Mouse (Mus musculus): ENCODE measurements at regions not wholly inside any gene's neighbourhood (a gene's known extent, or its start where the extent isn't known, plus 50 kb on each side); places are given as distances from the start of the nearest gene placed in this dataset.

DNA sequence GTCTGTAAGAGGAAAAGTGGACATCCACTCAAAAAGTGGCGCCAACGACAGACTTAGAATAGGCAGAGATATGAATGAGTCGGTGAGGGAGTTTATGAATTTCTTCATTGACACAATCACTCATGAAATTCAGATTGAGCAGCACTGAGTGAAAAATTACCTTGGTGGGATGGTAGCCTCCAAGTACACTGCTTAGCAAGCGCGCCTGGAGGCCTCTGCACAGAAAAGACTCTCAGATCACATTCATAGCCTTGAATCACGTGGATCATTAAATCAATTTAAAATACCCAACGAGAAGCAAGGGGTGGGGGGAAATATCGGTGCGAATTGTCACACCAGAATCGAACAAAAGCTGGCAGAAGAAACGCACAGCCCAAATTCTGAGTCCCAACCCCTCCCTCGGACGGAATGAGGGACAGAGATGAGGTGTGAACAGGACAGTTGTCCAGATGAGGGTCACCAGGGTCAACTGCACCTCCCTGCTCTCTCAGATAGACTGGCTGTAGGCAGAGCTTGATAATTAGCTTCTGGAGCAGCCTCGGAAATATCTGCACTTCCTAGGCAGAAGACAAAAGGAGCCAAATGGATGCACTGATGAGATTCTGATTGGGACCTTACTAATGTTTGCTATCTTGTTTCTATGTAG lies 113.5 kb upstream of the Cdkn3 start:
- no peak for DNase-seq (ENCODE audit: low spot score in 2 of 2)
- intact Hi-C loops (cut with DNase I), result no loop called here

DNA sequence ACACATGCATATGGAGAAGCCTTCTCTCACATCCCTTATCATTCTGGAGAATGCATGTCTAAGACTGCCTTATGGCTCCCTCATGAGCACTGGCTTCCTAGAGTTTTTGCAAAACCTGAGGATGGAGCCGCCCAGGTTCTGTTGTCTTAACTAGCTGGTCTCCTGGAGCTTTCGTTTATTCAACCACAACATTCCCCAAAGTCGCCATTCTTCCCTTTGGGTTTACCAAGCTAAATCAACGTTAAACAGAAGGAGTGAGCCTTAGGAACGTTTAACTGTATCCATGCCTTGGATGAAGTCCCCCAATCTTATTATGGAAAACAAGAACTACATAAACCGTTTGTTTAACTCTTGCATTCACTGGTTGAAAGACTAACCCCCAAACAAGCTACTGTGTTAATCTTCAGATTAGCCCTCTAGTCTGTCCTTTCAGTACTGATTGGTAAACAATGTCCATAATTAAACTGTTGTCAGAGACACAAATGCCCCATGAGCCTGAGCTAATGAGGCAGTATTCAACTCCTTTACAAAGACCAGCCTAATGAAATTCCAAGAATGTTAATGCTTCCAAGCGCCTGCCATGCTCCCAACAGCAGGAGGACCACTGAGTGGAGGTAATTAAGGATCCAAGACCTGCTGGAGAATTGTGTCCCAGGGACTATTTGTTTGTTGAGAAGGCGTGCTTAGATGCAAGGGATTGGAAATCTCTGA lies 121.1 kb upstream of the Cdkn3 start:
- intact Hi-C loops (cut with DNase I), result no loop called here
- DNase-seq (ENCODE audit: low spot score in 2 of 2), result no peak

DNA sequence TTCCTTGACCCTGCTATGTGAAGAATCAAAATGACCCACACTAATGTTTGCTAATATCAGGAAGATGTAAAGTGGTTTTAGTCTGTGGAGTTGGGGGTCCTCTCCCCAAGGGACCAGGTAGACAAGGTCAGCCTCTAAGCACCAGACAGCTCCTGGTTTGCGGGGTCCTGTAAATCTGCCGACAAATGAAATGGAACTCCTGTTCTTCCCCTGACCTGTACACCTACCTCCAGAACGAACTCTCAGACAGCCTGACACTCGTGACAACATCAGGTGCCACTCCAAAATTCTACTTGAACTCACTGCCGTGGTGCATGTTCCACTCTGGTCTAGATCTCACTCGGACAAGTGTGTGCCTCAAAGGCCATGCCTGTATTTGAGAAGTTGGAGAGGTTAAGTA lies 121.8 kb upstream of the Cdkn3 start:
- DNase-seq (ENCODE audit: low spot score in 2 of 2), result no peak
- intact Hi-C loops (cut with DNase I), result no loop called here

DNA sequence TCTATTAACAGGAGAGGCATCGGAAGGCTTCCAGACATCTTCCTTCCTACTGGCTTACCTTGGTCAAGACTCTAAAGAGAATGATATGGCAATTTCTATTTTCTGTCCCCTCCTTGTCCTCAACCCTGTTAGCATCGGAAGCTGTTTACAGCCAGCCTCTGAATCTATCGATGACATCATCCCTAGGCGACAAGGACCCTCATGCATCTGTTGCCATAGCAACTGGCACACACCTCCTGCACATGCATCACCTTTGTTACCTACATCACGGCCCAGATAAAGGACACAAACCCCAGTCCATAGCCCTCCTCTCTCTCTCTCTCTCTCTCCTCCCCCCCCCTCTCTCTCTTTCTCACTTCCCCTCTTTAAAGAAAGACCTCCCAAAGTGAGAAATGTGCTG lies 123.1 kb upstream of the Cdkn3 start:
- intact Hi-C loops (cut with DNase I), result no loop called here

DNA sequence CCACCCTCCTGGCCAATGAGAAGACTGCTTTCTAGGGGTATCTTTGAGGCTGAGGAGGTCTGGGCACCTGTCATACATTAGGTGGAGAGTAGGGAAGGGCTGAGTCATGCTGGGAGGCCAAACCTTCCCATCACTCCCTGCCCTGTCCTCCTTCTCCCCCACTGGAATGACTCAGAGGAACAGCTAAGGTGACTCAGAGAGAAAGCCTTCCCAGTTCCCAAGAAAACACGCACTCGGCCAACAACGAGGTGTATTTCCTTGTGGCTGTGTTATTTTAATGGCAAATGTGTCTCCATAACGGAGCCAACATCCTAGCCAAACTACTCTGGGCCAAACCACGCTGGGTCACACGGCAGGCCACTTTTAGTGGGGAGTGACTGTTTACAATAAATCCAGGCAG lies 124.0 kb upstream of the Cdkn3 start:
- DNase-seq (ENCODE audit: low spot score in 2 of 2), result peak in 1 of 2 experiments; percentile 38
- intact Hi-C loops (cut with DNase I), result no loop called here

More for the DNA sequence above, 123.1 kb upstream of the Cdkn3 start:
- DNase-seq (ENCODE audit: low spot score in 2 of 2), result no peak

DNA sequence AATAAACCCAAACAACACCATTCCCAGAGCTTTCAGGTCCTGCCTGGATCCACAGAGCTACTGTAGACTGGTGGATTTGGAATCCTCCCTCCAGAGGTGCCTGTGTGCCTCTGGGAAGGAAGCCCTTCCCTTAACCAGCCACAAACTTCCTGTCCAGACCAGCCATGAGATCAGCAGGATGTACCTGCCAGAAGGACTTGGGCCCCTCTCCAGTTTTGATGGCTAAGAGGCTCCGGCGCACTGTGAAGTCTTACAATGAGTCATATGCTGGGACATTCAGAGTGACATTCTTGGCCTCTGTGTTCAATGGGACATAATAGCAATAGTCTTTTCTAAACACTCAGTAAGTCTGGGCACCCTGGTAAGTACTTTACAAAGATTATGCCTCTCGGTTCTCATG lies 125.0 kb upstream of the Cdkn3 start:
- intact Hi-C loops (cut with DNase I), result no loop called here

DNA sequence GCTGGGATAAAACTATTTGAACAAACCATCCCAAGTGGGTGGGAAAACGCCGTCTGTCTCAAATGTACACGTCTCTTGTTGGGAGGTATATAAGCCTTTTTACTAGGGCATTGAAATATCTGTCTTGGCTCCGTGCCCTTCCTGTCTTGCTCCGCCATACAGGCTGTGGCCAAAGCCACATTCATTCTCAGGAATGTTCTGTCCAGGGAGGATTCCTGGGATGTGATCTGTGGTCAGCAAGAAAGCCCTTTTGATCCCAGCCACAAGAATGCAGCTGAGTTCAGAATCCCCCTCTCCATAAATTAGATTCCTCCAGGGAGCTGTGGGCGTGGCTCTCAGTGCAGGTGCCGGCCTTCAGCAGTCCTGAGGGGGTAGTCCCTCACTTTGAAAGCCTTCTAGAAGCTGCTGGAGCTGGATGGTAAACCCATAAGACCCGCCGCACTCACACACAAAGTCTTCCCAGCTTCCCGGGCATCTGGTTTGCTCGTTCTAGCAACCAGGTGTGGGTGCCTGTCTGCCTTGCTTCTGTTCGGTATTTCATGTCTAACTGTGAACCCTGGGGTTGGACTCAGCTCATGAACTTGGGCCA lies 125.6 kb upstream of the Cdkn3 start:
- intact Hi-C loops (cut with DNase I), result no loop called here
- DNase-seq (ENCODE audit: low spot score in 2 of 2), result no peak

More for the DNA sequence above, 125.0 kb upstream of the Cdkn3 start:
- no peak for DNase-seq (ENCODE audit: low spot score in 2 of 2)

DNA sequence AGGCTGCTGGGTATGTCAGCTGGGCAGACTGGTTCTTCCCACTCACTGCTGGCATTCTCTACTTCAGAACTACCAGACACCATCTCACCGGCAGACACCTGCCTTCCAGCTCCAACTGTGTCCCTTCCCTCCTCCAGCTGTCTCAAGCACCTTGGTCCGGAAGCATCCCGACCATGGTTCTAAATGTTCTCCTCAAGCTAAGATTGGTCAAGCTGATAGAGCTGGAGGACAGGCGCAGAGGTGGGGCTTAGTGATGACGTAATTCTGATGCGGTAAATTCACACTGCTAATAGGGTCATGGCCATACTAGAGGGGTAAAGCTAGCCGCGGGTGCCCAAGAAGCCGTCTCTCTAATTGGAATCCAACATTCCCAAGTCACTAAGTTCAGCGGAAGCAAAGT lies 126.1 kb upstream of the Cdkn3 start:
- no peak for DNase-seq (ENCODE audit: low spot score in 2 of 2)
- intact Hi-C loops (cut with DNase I), result no loop called here

DNA sequence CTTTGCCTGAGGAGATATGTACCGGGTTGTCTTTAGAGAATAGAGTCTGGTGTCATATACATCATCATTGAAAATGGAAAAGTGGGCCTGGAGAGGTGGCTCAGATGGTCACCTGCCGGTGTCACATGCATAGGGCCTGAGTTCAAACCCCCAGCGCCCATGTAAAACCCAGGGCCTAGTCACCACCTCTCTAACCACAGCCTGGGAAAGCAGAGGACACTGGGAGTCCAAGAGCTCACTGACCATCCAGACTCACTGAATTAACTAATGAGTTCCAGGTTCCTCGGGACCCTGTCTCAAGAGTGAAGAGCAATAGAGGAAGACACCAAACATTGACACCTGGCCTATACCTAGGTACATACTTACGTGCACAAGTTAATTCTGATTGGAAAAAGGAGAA lies 132.7 kb upstream of the Cdkn3 start:
- intact Hi-C loops (cut with DNase I), result no loop called here
- DNase-seq (ENCODE audit: low spot score in 2 of 2), result no peak

DNA sequence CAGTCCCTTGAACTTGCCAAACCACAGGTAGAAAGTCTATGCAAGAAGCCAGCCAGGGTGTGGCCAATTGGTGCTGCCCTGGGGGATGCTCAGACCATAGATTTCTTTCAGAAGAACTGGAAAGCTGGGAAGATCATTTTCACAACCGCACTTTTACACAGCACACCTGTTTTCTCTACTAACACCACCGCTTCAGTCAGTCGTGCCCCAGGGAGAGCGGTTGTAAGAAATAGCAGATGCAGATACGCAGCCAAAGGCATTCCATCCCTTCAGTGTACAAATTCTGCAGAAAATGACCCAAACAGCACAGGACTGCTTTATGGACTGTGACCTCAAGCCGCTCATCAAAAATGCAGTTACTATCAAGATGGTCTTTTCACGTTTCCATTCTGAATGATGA lies 134.6 kb upstream of the Cdkn3 start:
- intact Hi-C loops (cut with DNase I), result no loop called here
- DNase-seq (ENCODE audit: low spot score in 2 of 2), result no peak

DNA sequence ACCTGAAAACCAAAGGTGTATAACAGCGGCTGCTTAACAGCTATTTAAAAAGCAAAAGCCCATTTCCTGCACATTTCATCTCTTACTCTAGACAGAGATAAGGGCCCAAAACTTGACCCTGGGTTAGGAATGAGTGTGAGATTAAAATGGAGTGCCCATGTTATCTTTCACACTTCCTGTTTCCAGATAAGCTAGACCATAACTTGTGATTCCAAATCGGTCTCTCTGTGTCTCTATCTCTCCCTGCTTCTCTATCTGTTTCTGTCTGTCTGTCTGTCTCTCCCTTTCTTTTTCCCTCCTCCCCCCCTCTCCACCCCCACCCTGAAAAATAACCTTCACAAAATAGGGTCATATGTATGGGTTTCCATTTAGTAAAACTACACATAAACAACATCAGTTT lies 136.7 kb upstream of the Cdkn3 start:
- DNase-seq (ENCODE audit: low spot score in 2 of 2), result no peak
- intact Hi-C loops (cut with DNase I), result no loop called here

DNA sequence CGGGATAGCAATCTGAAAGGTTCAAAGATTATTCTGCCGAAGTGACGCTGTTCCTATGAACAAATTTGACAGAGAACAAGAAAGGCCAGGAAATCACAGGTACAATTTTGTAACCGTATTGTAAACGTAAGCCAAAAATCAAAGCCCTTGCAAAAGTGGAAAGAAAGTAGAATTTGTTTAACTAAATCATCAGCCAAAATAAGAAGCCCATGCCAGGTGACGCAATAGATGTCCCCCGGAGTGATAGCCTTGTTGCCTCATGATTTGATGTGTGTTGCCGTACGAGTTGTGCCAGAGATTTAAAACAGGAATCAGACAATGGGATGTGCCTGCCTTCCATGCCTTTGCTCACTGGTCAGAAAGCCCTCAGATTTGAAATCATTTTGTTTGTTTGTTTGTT lies 144.3 kb upstream of the Cdkn3 start:
- intact Hi-C loops (cut with DNase I), result no loop called here
- no peak for DNase-seq (ENCODE audit: low spot score in 2 of 2)

DNA sequence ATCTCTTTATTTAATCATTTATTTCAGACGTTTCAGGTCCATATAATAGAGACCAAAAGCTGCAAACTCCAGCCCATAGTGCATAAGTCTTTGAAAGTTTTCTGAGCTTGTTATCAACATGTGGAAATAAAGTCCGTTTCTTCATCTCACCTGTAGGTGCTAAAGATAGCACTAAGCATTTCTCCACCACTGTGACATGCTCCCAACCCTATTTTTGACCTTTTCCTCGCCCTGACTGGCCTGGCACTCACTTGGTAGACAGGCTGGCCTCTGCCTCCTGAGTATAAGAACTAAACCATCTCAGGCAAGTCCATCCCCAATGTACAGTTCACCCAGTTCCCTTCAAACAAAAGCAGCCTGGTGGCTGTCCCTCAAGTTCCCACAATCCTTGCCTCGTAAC lies 145.4 kb upstream of the Cdkn3 start:
- intact Hi-C loops (cut with DNase I), result no loop called here
- DNase-seq (ENCODE audit: low spot score in 2 of 2), result no peak

DNA sequence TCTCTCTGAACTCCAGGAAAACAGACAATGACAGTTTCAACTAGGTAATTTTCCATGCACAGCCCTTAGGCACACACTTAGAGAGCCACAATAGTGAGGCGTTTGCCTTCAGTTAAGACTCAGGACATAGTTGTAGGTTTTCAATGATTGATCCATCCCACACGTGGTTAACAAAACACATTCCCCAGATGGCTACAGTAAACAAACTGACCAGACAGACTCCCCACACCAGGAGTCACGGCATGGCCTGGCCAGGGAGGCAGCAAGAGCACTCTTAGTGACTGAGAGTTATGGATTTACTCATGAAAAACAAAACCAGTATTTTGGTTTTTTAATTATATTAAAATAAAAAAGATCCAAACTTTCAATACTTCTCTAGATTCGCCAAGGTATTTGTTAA lies 146.6 kb upstream of the Cdkn3 start:
- DNase-seq (ENCODE audit: low spot score in 2 of 2), result no peak
- intact Hi-C loops (cut with DNase I), result no loop called here

DNA sequence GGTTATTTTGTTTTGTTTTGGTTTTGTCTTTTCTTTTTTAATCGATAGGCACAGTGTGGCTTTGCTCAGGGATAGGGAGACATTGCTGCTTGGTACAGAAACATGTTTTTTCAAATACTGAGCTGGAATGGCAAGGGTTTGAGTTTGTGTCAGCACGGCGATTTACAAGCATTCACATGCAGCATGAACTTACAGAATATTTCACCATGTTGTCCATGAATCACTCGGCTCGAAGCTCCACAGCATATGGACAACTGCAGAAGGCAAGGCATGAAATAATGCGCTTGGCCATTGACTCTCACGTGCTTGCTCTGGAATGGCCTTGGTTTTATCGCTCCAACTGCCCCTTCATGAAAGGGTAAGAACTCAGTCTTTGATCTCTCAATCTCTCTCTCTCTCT lies 147.1 kb upstream of the Cdkn3 start:
- intact Hi-C loops (cut with DNase I), result no loop called here

DNA sequence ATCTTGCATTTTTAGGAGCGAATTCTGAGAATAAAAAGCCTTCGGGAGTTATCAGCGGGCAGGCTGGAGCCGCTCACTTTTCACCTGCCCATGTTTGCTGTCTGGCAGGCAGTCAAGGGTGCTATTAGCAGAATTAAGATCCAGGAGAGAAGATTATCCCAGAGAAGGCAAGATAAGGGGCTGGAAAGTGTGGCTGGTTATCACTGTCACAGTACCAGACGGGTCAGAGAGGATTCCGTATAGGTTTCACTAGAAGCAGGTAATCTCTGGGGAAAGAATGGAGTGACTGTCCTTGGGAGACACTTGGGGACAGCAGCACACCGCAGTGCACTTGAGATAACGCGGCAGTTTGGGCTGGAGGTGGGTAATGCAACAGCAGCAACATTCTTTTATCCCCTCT lies 147.8 kb upstream of the Cdkn3 start:
- intact Hi-C loops (cut with DNase I), result no loop called here
- DNase-seq (ENCODE audit: low spot score in 2 of 2), result no peak

More for the DNA sequence above, 147.1 kb upstream of the Cdkn3 start:
- no peak for DNase-seq (ENCODE audit: low spot score in 2 of 2)

DNA sequence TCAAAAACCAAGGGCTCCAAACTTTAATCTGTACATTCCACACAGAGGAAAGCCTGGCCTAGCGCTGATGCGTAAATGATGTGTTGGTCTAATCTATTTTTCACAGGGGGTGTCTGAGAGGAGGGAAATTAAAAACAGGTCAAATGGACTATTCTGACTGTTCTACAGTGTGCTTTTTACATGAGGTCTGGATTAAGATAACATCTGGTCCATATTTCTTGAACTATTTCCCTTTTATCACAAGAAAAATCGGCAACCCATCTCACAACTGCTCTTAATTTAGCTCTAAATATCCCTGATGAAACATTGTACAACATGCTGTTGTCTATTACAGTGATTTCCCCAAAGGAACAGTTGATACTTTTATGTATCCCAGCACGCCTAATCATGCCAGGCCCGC lies 149.4 kb upstream of the Cdkn3 start:
- intact Hi-C loops (cut with DNase I), result no loop called here
- no peak for DNase-seq (ENCODE audit: low spot score in 2 of 2)

DNA sequence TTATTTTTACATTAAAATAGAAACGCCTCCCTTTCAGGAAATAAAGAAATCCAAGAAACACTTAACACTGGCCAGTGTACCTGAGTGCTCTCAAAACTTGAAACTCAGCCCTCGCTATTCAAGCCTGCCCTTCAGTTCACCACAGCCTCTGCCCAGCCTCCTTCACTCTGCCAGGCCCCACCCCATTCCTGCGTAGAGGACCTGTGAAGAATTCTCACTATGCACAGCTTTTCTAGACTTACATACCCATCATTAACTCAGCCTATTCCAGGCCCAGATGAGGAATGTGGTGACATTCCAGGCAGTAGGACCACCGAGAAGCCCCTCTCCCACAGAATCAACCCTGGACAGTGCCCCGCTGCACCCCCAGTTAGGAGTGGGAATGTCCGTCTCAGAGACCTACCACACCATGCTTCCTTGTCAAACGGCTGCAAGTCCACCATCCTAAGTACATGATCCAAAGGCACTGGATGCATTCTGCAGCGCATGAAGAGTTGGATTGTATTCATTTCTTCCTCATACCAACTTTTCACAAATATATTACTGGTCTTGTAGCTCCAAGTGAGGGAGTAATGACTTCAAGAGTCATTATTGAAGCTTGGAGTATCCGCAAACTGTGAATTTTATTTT lies 150.0 kb upstream of the Cdkn3 start:
- DNase-seq (ENCODE audit: low spot score in 2 of 2), result no peak

DNA sequence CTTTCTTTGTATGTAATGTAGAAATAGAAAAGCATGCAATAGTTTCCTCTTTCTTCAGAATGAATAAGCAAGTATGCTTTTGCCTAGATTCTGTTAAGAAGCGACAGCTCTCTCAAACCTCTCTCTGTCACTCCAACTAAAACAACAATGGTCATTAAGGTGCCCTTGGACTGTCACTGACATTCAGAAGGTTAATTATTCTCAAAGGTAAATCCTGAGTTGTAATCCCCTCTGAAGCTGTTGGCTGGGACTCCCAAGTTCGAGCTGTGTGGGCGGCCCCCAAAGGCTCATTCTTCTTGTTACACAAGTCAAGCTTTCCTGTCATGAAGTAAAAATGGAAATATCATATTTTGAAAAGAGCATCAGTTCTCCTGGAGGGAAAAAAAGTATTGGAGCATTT lies 153.6 kb upstream of the Cdkn3 start:
- DNase-seq (ENCODE audit: low spot score in 2 of 2), result no peak
- intact Hi-C loops (cut with DNase I), result no loop called here

More for the DNA sequence above, 150.0 kb upstream of the Cdkn3 start:
- intact Hi-C loops (cut with DNase I), result no loop called here

DNA sequence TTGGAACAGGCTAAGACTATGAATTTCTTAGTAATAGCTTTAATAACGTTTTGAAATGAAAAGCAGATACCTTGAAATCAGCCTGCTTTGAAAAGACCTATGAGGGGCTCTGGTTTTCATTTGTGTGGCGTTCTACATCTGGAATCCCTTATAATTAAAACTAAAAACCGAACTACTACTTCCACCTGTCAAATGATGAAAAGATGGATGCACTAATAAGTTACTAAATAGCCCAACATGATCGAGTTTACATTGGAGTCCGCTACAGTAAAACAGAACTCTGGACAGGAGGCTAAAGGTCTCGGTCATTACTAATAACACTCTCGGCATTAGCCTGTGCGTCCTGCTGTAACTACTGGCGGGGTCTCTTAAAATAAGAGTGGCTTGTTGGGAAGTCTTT lies 154.3 kb upstream of the Cdkn3 start:
- DNase-seq (ENCODE audit: low spot score in 2 of 2), result no peak
- intact Hi-C loops (cut with DNase I), result no loop called here

All from left cerebral cortex, postnatal 25 days (tissue).